In genomic region chr1:79956121-79956520, GRCm38 (mm10) we compare ENCODE assay signal across 8 mouse cellular contexts.
A peak's percentile ranks its signal among the peaks of the same experiment; 100 is the strongest.
DNase-seq lines count a peak whose midpoint lies in the region; ATAC-seq lines count a peak whose summit lies in the region.

No protein-coding gene starts in this region.

- no peaks in the 10 kb centered on the region for H3K27me3 ChIP-seq in forebrain, embryonic 13.5 days

- peak; percentile 73 for ATAC-seq in forebrain, embryonic 13.5 days
- ATAC-seq in megakaryocyte-erythroid progenitor cell, adult 5-6 weeks (replicated peaks; ENCODE audit: low FRiP score, low TSS enrichment, poor library complexity, severe bottlenecking) = 0 out of 2 replicates have a peak, but pooled peaks have one; percentile 41

- H3K4me3 ChIP-seq in forebrain, embryonic 13.5 days = no peak overlapping the region

- no peak overlapping the region for H3K27ac ChIP-seq in forebrain, embryonic 13.5 days

- H3K4me2 ChIP-seq in forebrain, embryonic 13.5 days = no peak overlapping the region

- DNase-seq in adrenal gland, postnatal 14 days = peak; percentile 63
- DNase-seq in adrenal gland, postnatal 4 days (ENCODE audit: low spot score in 2 of 2) = no peak
- peak; percentile 52 to 64 for DNase-seq in left cerebral cortex, postnatal 14 days (ENCODE audit: low spot score in 2 of 2)
- no peak for DNase-seq in left cerebral cortex, adult 11 months (ENCODE audit: low spot score)
- peak; percentile 62 for DNase-seq in kidney, postnatal 14 days
- no peak for DNase-seq in urinary bladder, postnatal 10 days (ENCODE audit: low spot score)

- no peaks in the 10 kb centered on the region for H3K9me3 ChIP-seq in forebrain, embryonic 13.5 days (replicated peaks)

- intact Hi-C loops in left cerebral cortex, postnatal 14 days (cut with DNase I) = no loop called here

- H3K36me3 ChIP-seq in forebrain, embryonic 13.5 days (ENCODE audit: poor library complexity, severe bottlenecking) = no peaks in the 10 kb centered on the region

- no peak overlapping the region for H3K9ac ChIP-seq in forebrain, embryonic 13.5 days

- WGBS in forebrain, embryonic 13.5 days = 27% methylated on average over 1 of the region's 1 CpGs

- H3K4me1 ChIP-seq in forebrain, embryonic 13.5 days = peaks cover 6% of the 10 kb centered on the region; the same call in 1 of the 2 replicates

Comparison
In these comparisons a context has a peak if more than half of its experiments do, and no peak if none do; other contexts are left out.
1. DNase-seq: peak in adrenal gland, postnatal 14 days (single experiment), left cerebral cortex, postnatal 14 days (2 of 2) and kidney, postnatal 14 days (single experiment); none in adrenal gland, postnatal 4 days (0 of 2), left cerebral cortex, adult 11 months (single experiment) and urinary bladder, postnatal 10 days (single experiment).